Mouse (Mus musculus) liver, embryonic 14.5 days (tissue): ENCODE measurements around the gene Fam186b.

ENCODE experiments used
- CTCF ChIP-seq: IDR thresholded peaks from 2 replicates; pipeline ENCODE4 v1.5.1; 2016; ENCODE audit warnings: antibody characterized with exemption, low read depth, control low read depth
- EP300 ChIP-seq: IDR thresholded peaks from 2 replicates; pipeline ENCODE4 v1.6.1; 2016; ENCODE audit warnings: antibody characterized with exemption, low read depth

DNA sequence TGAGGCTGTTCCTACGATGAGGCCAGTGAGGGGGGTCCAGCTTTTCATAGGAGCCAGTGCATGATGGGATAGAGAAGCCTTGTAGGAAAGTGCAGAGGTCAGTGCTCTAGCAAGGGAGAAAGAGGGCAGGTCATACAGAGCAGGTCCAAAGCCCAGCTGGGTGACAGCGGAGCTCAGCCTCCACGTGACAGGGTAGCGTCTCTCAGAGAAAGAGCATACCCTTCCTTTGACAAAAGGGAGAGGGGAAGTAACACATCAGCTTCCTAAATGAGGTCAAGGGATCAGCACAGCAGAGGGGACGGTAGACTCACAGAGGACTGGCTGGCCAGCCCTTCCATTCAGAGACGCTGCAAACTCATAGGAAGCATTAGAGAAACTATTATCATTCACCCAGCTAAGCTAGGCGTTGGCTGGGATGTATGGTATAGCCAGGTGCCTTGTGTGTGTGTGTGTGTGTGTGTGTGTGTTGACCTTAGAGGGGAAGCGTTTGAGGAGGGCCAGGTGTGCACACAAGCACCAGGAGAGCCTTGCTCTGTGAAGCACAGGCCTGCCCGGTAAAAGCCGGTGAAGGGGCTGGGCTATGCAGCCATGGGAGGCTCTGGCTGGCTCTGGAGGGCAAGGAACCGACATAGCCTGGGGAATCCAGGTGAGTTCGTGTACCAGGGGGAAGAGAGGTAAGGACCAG lies 61.2 kb downstream of the Fam186b start:
- TF ChIP-seq CTCF (no peak), EP300 (no peak)
